Mouse (Mus musculus) ovary, postnatal 14 days (tissue): ENCODE results near the gene Gm10408.
"Not testable (repeated sequence)": the region's sequence is repeated elsewhere in the genome, so short reads cannot be mapped to it uniquely, and the experiment has no call there.

Experiments
- DNase-seq: peaks from one replicate; pipeline ENCODE4 v3.0.0; 2022; ENCODE audit warnings: low spot score

The Gm10408 gene

DNA sequence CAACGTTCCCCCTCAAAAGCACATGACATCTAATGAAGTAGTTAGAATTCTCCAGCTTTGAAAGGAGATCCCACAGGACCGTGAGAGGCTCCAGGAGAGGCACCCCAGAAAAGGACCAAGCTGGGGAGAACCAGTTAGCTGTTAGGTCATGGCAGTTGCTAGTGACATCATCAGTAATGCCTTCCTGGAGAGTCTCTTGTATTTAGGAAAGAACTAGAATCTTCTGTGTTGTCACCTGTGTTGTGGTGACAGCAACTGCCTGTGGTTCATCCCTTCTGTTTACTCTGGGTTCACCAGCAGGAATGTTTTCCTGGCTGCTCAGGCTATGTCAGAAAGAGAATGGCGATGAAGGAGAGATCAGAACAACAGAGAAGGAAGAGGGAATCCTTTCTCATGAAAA, at the start of gene Gm10408:
Gm10408 (plus strand) TSS at position 301 of the 400 bp plus-strand sequence.
- not testable (repeated sequence) for DNase-seq

DNA sequence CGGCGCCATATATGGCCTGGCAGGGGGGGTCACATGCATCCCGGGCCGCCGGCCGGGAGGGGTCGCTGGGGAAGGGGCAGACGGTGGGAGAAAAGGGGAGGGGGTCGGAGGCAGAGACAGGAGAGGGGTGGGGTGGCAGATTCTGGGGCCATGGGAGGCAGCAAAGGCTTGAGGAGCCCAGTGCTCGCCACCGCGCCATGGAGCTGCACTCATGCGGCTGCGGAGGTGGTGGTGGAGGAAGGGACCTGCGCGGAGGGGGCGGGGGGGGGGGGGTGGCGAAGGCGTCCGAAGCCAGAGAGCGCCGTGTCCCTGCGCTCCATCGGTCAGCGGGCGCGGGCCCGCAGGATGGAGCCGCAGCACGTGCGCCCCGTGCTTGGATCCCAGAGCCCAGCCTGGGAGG, 36.9 kb upstream of the Gm10408 start, which contains the start of gene Gm10409:
Gm10409 (plus strand) TSS at position 301 of the 400 bp plus-strand sequence.
- DNase-seq, result not testable (repeated sequence)

DNA sequence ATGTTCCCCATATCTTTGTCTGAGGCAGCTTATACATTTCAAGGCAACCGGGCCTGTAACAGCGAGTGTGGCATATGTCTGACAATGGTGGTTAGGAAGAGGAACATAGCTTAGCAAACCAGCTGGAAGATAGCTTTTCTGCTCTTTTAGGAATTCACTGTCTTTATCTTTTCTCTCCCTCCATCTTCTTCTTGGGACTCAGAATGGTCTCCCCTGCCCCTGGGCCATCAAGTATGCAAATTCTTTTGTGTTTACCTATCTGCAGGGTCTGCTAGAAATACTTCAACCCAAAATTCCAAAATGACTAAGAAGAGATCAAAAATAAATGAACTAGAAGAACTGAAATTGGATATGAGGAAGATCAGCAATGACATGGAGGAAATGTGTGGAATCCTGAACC, 21.4 kb upstream of the Gm10408 start, which contains the start of gene Gm3005:
Gm3005 (plus strand) TSS at position 301 of the 400 bp plus-strand sequence.
- not testable (repeated sequence) for DNase-seq
